Mouse (Mus musculus): ENCODE results near the gene Styx.
"Not testable (repeated sequence)": the region's sequence is repeated elsewhere in the genome, so short reads cannot be mapped to it uniquely, and the experiment has no call there.

Styx gene

GRCm38 (mm10) chr14:45464036-45465035 is 113.4 kb downstream of the Styx start:
- DNase-seq (ENCODE audit: extremely low read depth, low read depth) = no peak

GRCm38 (mm10) chr14:45466371-45466770 is 115.5 kb downstream of the Styx start:
- DNase-seq (ENCODE audit: extremely low read depth, low read depth) = not testable (repeated sequence)

GRCm38 (mm10) chr14:45469446-45469845 is 118.6 kb downstream of the Styx start:
- DNase-seq (ENCODE audit: extremely low read depth, low read depth) = no peak

Measured in MEL-GATA-1-ER (cell line).